Mouse (Mus musculus): ENCODE data around the gene Actl10. TPM values are rescaled to one million over a fixed set of nuclear protein-coding genes. Genes with fewer than 3 reads are reported as not detected.
A peak's percentile ranks its signal among the peaks of the same experiment; 100 is the strongest.

The Actl10 gene
- polyA plus RNA-seq, 1 experiment from 2014 or later = 0.26 TPM

- Histone ChIP-seq H3K4me3 (peak overlapping the region; percentile 32), H3K9me3 (replicated peaks) (no peaks in the 10 kb centered on the region), H3K27ac (peak overlapping the region; percentile 8; the same call in 1 of the 2 replicates), H3K36me3 (no peaks in the 10 kb centered on the region), H3K9ac (peak overlapping the region; percentile 25; the same call in 1 of the 2 replicates), H3K4me1 (replicated peaks) (peaks cover 30% of the 10 kb centered on the region), H3K27me3 (peaks cover 27% of the 10 kb centered on the region), H3K4me2 (peak overlapping the region; percentile 65)
- 40% methylated on average over 21 of the region's 21 CpGs for WGBS
- ATAC-seq (replicated peaks; ENCODE audit: insufficient number of reproducible peaks, insufficient read depth, low FRiP score, low read depth) = 0 out of 2 replicates have a peak, but pooled peaks have one; percentile 25
Observed at GRCm38 (mm10) chr2:154551927-154552326, 351 bp downstream of the Actl10 start.

- Histone ChIP-seq H3K27me3 (peaks cover 27% of the 10 kb centered on the region), H3K36me3 (no peaks in the 10 kb centered on the region), H3K4me3 (peak overlapping the region; percentile 32), H3K9ac (peak overlapping the region; percentile 25), H3K27ac (peak overlapping the region; percentile 8; the same call in 1 of the 2 replicates), H3K4me2 (peak overlapping the region; percentile 65), H3K4me1 (replicated peaks) (peaks cover 33% of the 10 kb centered on the region), H3K9me3 (replicated peaks) (no peaks in the 10 kb centered on the region)
- peak; percentile 61 for ATAC-seq (replicated peaks; ENCODE audit: insufficient number of reproducible peaks, insufficient read depth, low FRiP score, low read depth)
- 13% methylated on average over 27 of the region's 27 CpGs for WGBS
Observed at GRCm38 (mm10) chr2:154552424-154552907, 890 bp downstream of the Actl10 start.

DNA sequence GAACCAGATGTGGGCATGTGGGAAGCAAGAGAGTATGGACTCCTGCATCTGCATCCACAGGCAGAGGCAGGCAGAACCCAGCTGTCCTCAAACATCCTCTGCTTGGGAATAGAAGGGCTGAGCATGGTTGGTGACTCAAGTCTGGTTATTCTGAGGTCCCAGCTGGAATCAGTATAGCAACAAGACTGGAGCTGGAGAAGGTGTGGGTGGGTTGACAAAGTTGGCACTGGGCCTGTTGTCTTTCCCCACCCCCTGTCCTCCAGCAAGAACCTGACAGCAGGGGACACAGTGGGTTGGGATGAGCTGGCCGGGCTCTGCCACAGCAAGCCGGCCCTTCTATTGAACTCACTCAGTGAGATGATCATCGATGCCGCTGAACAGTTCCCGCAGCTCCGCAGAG is 3.7 kb downstream of the Actl10 start:
- no peak for ATAC-seq (replicated peaks; ENCODE audit: insufficient number of reproducible peaks, insufficient read depth, low FRiP score, low read depth)
- Histone ChIP-seq H3K36me3 (no peaks in the 10 kb centered on the region), H3K9ac (no peak overlapping the region), H3K4me3 (no peak overlapping the region), H3K9me3 (replicated peaks) (no peaks in the 10 kb centered on the region), H3K27ac (no peak overlapping the region), H3K27me3 (peaks cover 19% of the 10 kb centered on the region), H3K4me1 (replicated peaks) (peaks cover 33% of the 10 kb centered on the region), H3K4me2 (no peak overlapping the region)
- WGBS = 79% methylated on average over 6 of the region's 6 CpGs

DNA sequence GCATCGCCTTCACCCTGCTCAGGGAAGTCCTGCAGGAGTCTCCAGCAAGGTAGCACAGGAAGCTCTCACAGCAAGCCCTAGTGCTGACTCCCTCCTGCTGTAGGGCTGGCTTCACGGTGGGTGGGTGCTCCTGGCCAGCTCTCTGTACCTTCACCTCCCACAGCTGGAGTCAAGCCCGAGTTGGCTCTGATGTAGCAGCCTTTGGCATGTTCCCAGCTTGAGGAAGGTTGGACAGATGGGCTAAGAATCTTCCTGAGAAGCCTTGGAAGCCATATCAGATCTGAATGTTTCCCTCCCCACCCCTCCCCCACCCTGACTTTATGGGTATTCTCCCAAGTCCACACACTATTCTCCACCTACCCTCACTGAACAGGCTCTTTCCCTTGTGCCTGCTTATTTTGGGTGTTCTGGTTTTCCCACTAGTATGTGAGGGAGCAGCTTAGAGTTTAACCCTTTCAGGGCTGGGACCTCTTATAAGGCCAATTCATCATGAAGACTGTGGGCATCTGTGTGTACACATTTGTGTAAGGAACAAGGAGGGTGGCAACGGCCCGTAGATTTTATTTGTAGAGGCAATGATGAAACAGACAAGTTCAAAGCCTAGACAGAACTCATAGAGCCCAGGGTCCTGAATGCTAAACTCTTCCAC is 5.7 kb downstream of the Actl10 start:
- ATAC-seq (replicated peaks; ENCODE audit: insufficient number of reproducible peaks, insufficient read depth, low FRiP score, low read depth) = no peak
- H3K27ac ChIP-seq = no peak overlapping the region
- peaks cover 27% of the 10 kb centered on the region for H3K4me1 ChIP-seq (replicated peaks)
- 53% methylated on average over 5 of the region's 5 CpGs for WGBS
- no peak overlapping the region for H3K9ac ChIP-seq
- H3K4me3 ChIP-seq = no peak overlapping the region
- no peak overlapping the region for H3K4me2 ChIP-seq
- H3K27me3 ChIP-seq = no peaks in the 10 kb centered on the region
- H3K36me3 ChIP-seq = peaks cover 7% of the 10 kb centered on the region; the same call in 1 of the 2 replicates
- no peaks in the 10 kb centered on the region for H3K9me3 ChIP-seq (replicated peaks)

DNA sequence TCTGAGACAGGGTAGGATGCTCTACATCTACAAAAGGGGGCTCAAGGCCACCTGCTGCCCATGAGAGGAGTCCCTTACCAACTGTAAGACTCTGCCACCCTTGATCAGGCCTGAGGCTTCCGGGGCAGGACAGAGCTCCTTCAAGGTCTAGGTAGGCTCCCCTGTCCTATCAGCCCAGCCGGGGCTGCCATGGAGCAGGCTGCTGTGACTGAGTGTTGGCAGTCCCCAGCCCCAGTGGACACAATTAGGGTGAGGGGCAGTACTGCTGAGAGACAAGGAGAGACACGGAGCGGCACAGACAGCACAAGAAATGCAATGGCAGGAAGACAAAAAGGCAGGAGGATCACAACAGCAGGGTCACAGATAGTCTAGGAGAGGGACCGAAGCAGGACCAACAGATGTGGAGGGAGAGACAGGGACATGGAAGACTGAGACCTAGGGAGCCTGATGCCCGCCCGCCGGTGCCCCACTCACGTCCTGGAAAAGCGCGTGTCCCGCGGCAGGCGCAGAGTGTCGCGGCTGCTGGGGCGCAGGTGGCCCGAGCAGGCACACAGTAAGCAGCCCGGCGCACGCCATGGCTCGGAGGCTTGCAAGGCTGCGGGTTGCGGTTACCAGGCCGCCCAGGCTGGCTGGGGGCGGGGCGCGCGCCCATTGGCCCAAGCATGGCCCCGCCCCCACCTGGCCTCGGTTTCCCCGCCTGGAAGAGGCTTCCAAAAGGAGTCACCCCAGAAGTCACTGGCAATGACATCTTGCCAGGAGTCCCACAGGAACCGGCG is 6.9 kb downstream of the Actl10 start, which contains the start of gene Necab3:
Gene Necab3 (minus strand): TSS at position 627 of the 776 bp plus-strand sequence.
- WGBS = 4% methylated on average over 34 of the region's 34 CpGs
- H3K4me2 ChIP-seq = peak within 1 kb of the TSS; percentile 69
- peaks cover 20% of the 10 kb centered on the region for H3K4me1 ChIP-seq (replicated peaks)
- H3K9me3 ChIP-seq (replicated peaks) = no peaks in the 10 kb centered on the region
- ATAC-seq (replicated peaks; ENCODE audit: insufficient number of reproducible peaks, insufficient read depth, low FRiP score, low read depth) = peak; percentile 43; the same call in 1 of the 2 replicates
- H3K36me3 ChIP-seq = peaks cover 12% of the 10 kb centered on the region; the same call in 1 of the 2 replicates
- 0 out of 2 replicates have a peak within 1 kb of the TSS, but pooled peaks have one; percentile 14 for H3K27ac ChIP-seq
- no peaks in the 10 kb centered on the region for H3K27me3 ChIP-seq
- 0 out of 2 replicates have a peak within 1 kb of the TSS, but pooled peaks have one; percentile 12 for H3K9ac ChIP-seq
- H3K4me3 ChIP-seq = peak within 1 kb of the TSS; percentile 38

- Histone ChIP-seq H3K4me3 (no peak overlapping the region), H3K9ac (no peak overlapping the region)
- 87% methylated on average over 22 of the region's 22 CpGs for WGBS
Observed at GRCm38 (mm10) chr2:154563612-154564170, 12.1 kb downstream of the Actl10 start.

DNA sequence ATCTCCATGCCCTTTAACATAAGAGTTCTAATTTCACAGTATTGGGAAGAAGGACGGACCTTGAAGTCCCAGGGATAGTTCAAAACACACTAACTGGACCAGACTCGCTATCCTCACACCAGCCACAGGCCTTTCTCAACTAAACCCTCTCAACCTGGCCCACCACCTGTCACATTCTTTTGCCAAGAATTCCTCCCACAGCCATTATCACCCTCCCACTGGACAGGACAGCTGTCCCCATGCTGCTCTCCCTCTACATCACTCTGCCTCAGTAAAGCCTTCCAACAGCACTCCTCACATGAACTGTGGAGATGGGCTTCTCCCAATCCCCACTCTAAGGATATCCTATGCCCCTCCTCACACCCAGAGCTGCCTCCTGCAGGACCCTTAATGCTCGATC is 14.0 kb downstream of the Actl10 start:
- Histone ChIP-seq H3K36me3 (peaks cover 9% of the 10 kb centered on the region; the same call in 1 of the 2 replicates), H3K9ac (no peak overlapping the region), H3K27me3 (no peaks in the 10 kb centered on the region), H3K27ac (no peak overlapping the region), H3K4me3 (no peak overlapping the region), H3K9me3 (replicated peaks) (no peaks in the 10 kb centered on the region), H3K4me1 (replicated peaks) (peaks cover 34% of the 10 kb centered on the region), H3K4me2 (no peak overlapping the region)
- WGBS = 72% methylated on average over 3 of the region's 3 CpGs
- ATAC-seq (replicated peaks; ENCODE audit: insufficient number of reproducible peaks, insufficient read depth, low FRiP score, low read depth) = no peak

More at GRCm38 (mm10) chr2:154563612-154564170, 12.1 kb downstream of the Actl10 start:
- ATAC-seq (replicated peaks; ENCODE audit: insufficient number of reproducible peaks, insufficient read depth, low FRiP score, low read depth) = no peak
- H3K4me1 ChIP-seq (replicated peaks) = peaks cover 31% of the 10 kb centered on the region
- no peak overlapping the region for H3K4me2 ChIP-seq
- H3K9me3 ChIP-seq (replicated peaks) = no peaks in the 10 kb centered on the region
- H3K27ac ChIP-seq = no peak overlapping the region
- peaks cover 12% of the 10 kb centered on the region; the same call in 1 of the 2 replicates for H3K36me3 ChIP-seq
- no peaks in the 10 kb centered on the region for H3K27me3 ChIP-seq

DNA sequence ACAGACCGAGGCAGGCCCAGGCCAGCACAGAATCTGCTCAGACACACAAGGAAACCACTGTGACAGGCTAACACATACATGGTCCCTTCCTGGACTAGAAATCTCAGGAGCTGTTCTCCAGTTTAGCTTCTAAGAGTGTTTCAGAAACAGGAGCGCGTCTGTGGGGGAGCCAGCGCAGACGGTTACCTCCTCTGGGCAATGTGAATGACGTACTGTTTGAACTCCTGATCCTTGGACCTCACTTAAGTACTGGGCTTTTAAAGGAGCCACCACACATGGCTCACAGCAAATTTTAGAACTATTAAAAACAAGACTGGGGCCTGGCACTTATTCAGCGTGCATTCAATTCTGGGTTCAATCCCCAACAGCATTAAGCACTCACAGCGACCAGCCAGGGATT is 15.1 kb downstream of the Actl10 start:
- no peak overlapping the region for H3K9ac ChIP-seq
- 0 out of 2 replicates have a peak, but pooled peaks cover 7% of the 10 kb centered on the region for H3K36me3 ChIP-seq
- peaks cover 39% of the 10 kb centered on the region for H3K4me1 ChIP-seq (replicated peaks)
- ATAC-seq (replicated peaks; ENCODE audit: insufficient number of reproducible peaks, insufficient read depth, low FRiP score, low read depth) = no peak
- H3K27me3 ChIP-seq = no peaks in the 10 kb centered on the region
- H3K4me3 ChIP-seq = no peak overlapping the region
- H3K27ac ChIP-seq = no peak overlapping the region
- no peak overlapping the region for H3K4me2 ChIP-seq
- no peaks in the 10 kb centered on the region for H3K9me3 ChIP-seq (replicated peaks)
- WGBS = 65% methylated on average over 8 of the region's 8 CpGs

- no peak for ATAC-seq (replicated peaks; ENCODE audit: insufficient number of reproducible peaks, insufficient read depth, low FRiP score, low read depth)
- Histone ChIP-seq H3K36me3 (0 out of 2 replicates have a peak, but pooled peaks cover under 1% of the 10 kb centered on the region), H3K9ac (peak overlapping the region; percentile 74; the same call in 1 of the 2 replicates), H3K27me3 (no peaks in the 10 kb centered on the region), H3K27ac (peak overlapping the region; percentile 78), H3K4me3 (peak overlapping the region; percentile 77), H3K4me2 (peak overlapping the region; percentile 92), H3K4me1 (replicated peaks) (peaks cover 39% of the 10 kb centered on the region), H3K9me3 (replicated peaks) (no peaks in the 10 kb centered on the region)
- WGBS = 67% methylated on average over 2 of the region's 2 CpGs
Observed at GRCm38 (mm10) chr2:154567766-154568165, 16.2 kb downstream of the Actl10 start.

GRCm38 (mm10) chr2:154568329-154569070 is 16.9 kb downstream of the Actl10 start:
- no peak for ATAC-seq (replicated peaks; ENCODE audit: insufficient number of reproducible peaks, insufficient read depth, low FRiP score, low read depth)
- Histone ChIP-seq H3K27me3 (no peaks in the 10 kb centered on the region), H3K4me3 (peak overlapping the region; percentile 77), H3K36me3 (no peaks in the 10 kb centered on the region), H3K9ac (peak overlapping the region; percentile 74), H3K27ac (peak overlapping the region; percentile 78), H3K4me1 (replicated peaks) (peaks cover 39% of the 10 kb centered on the region), H3K9me3 (replicated peaks) (no peaks in the 10 kb centered on the region), H3K4me2 (peak overlapping the region; percentile 92)
- WGBS = 18% methylated on average over 10 of the region's 10 CpGs

Measured in heart, embryonic 15.5 days (tissue).